ENCODE assay signal across 28 mouse cellular contexts in the genomic region with DNA sequence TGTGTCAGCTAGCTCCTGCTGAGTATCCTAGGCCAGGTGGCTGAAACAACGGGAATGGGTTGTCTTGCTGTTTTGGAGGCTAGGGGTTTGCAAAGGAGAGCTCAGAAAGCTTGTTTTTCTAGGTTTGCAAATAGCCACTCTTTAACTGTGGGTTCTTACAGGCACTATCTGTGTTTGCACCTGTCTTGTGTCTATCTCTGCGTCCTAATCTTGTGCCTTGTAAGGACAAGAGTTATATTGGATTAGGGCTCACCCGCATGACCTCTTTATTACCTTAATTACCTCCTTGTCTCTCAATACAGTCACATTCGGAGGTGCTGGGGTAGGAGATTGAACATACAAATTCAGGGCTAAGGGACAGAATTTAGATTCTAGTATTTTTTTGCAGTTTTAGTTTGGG. TPM values are rescaled to one million over a fixed set of nuclear protein-coding genes. Genes with fewer than 3 reads are reported as not detected.
DNase-seq lines count a peak whose midpoint lies in the region; ATAC-seq and TF ChIP-seq lines count a peak whose summit lies in the region.
"Had no signal": no experiment of that assay in that cellular context is flagged by ENCODE, and none has a peak within 500 bp of the region (broad histone marks: within the 10 kb centered on the region; RNA-seq: fewer than 3 reads in every experiment).

No protein-coding gene starts in this region.

- no peaks in the 10 kb centered on the region for H3K27me3 ChIP-seq in liver, embryonic 14.5 days (ENCODE audit: control insufficient read depth, insufficient read depth, low read length)
- H3K27me3 ChIP-seq: embryonic facial prominence, embryonic 13.5 days; forebrain, embryonic 12.5 days; hindbrain, embryonic 15.5 days; limb, embryonic 13.5 days had no signal

- peaks cover 17 to 25% of the 10 kb centered on the region in 2 experiments for H3K4me1 ChIP-seq in liver, embryonic 14.5 days (replicated peaks; ENCODE audit: control insufficient read depth in 2 of 2, insufficient read depth in 2 of 2, low read length in 1 of 2)
- H3K4me1 ChIP-seq: forebrain, embryonic 12.5 days had no signal

- intact Hi-C loops in left cerebral cortex, postnatal 36 days (cut with DNase I), result no loop called here

- H3K27ac ChIP-seq in liver, embryonic 14.5 days, result no peak overlapping the region
- H3K27ac ChIP-seq: embryonic facial prominence, embryonic 13.5 days; forebrain, embryonic 12.5 days; hindbrain, embryonic 10.5 days; hindbrain, embryonic 15.5 days; kidney, postnatal 0 days; limb, embryonic 13.5 days; macrophage; midbrain, embryonic 10.5 days had no signal

- peak; percentile 33 for DNase-seq in c-Kit-positive CD71-positive TER-119-negative erythroid progenitor cells, embryonic 14.5 days (ENCODE audit: low read depth)
- peak in 1 of 3 experiments; percentile 44 for DNase-seq in liver, embryonic 14.5 days (ENCODE audit: low read depth in 3 of 3, low spot score in 3 of 3)
- DNase-seq in layer of hippocampus, postnatal 36 days, result no peak
- DNase-seq in left cerebral cortex, postnatal 36 days (ENCODE audit: low spot score in 2 of 2), result no peak
- DNase-seq: adrenal gland, postnatal 10 days; B cell, adult 2 months; cerebellum, adult 18-20 months; cerebellum, postnatal 10 days; forebrain, postnatal 0 days; gastrocnemius, postnatal 10 days; heart, postnatal 14 days; kidney, adult 8-10 months; lung, adult 2 months; lung, postnatal 10 days; right cerebral cortex, postnatal 4 days; thymus, postnatal 4 days had no signal

- peak; percentile 49; the same call in 1 of the 2 replicates for ATAC-seq in erythroblast, adult 5-6 weeks (replicated peaks; ENCODE audit: low FRiP score, poor library complexity, severe bottlenecking)
- peak; percentile 65; the same call in 1 of the 2 replicates for ATAC-seq in liver, embryonic 14.5 days (ENCODE audit: insufficient read depth)
- peak; percentile 66 for ATAC-seq in megakaryocyte-erythroid progenitor cell, adult 5-6 weeks (replicated peaks; ENCODE audit: low FRiP score, low TSS enrichment, poor library complexity, severe bottlenecking)
- ATAC-seq: forebrain, postnatal 0 days; inflammation-experienced regulatory T-cells, adult 6 months; midbrain, embryonic 16.5 days had no signal

- WGBS in liver, embryonic 14.5 days (ENCODE audit: insufficient replicate concordance), result 20% methylated on average over 4 of the region's 4 CpGs

- no peak overlapping the region for H3K4me3 ChIP-seq in liver, embryonic 14.5 days (ENCODE audit: insufficient read depth in 1 of 2, low read depth in 2 of 2, low read length in 2 of 2)
- H3K4me3 ChIP-seq: embryonic facial prominence, embryonic 13.5 days; forebrain, embryonic 12.5 days; hindbrain, embryonic 10.5 days; hindbrain, embryonic 15.5 days; limb, embryonic 13.5 days; midbrain, embryonic 10.5 days had no signal

- H3K9me3 ChIP-seq in liver, embryonic 14.5 days (ENCODE audit: control insufficient read depth, low read length), result no peaks in the 10 kb centered on the region
- H3K9me3 ChIP-seq: embryonic facial prominence, embryonic 13.5 days; forebrain, embryonic 12.5 days; hindbrain, embryonic 10.5 days; hindbrain, embryonic 15.5 days; limb, embryonic 13.5 days; midbrain, embryonic 10.5 days had no signal

- TF ChIP-seq EP300 in liver, embryonic 14.5 days (IDR thresholded peaks at IDR 0.05; ENCODE audit: low read depth), result peak; percentile 77

- no peaks in the 10 kb centered on the region for H3K36me3 ChIP-seq in liver, embryonic 14.5 days (replicated peaks; ENCODE audit: control insufficient read depth, insufficient read depth, low read depth)
- H3K36me3 ChIP-seq: embryonic facial prominence, embryonic 13.5 days; forebrain, embryonic 12.5 days; hindbrain, embryonic 10.5 days; hindbrain, embryonic 15.5 days; limb, embryonic 13.5 days; midbrain, embryonic 10.5 days had no signal

- H3K9ac ChIP-seq in liver, embryonic 14.5 days (replicated peaks), result no peak overlapping the region
- H3K9ac ChIP-seq: embryonic facial prominence, embryonic 13.5 days; forebrain, embryonic 12.5 days; forebrain, postnatal 0 days; hindbrain, embryonic 15.5 days; limb, embryonic 13.5 days had no signal

- no peak for TF ChIP-seq CTCF in liver, embryonic 14.5 days (IDR thresholded peaks at IDR 0.05; ENCODE audit: low read depth)

- peak overlapping the region; percentile 38 for H3K4me2 ChIP-seq in liver, embryonic 14.5 days (ENCODE audit: low read depth)
- H3K4me2 ChIP-seq: embryonic facial prominence, embryonic 13.5 days; forebrain, embryonic 12.5 days; hindbrain, embryonic 15.5 days; limb, embryonic 13.5 days had no signal

RNA-seq across cellular contexts. Expression of a gene that starts 18.9 kb away (rescaled TPM):
- total RNA-seq in erythroblast, adult 5-6 weeks (2015; ENCODE audit: low replicate concordance), result 44.7 and 89.5 TPM in 2 replicates
- 38.5 and 52.1 TPM in 2 replicates for total RNA-seq in erythroblast, adult 5-6 weeks (2017; ENCODE audit: low replicate concordance)
- polyA plus RNA-seq in liver, embryonic 14.5 days (2012; rRNA removed), result 4.0 and 5.8 TPM in 2 replicates
- polyA plus RNA-seq in liver, embryonic 14.5 days (2014; fragmentation: Nextera tagmentation; extraction: Ambion mirVana), result 11.5 and 11.8 TPM in 2 replicates
- total RNA-seq in megakaryocyte-erythroid progenitor cell, adult 5-6 weeks (2014; fragmentation: Nextera tagmentation), result 55.0 and 76.9 TPM in 2 replicates
- total RNA-seq in megakaryocyte-erythroid progenitor cell, adult 5-6 weeks (2017), result 17.2 and 26.2 TPM in 2 replicates
- 10 to 100 TPM; 61.8 to 62.2 TPM for total RNA-seq in layer of hippocampus, postnatal 36 days (2021)
- 10 to 100 TPM; 53.0 to 56.0 TPM for total RNA-seq in left cerebral cortex, postnatal 36 days (2021)
